Mouse (Mus musculus) heart, embryonic 11.5 days (tissue): Measurements from ENCODE around the gene Lsm14a. TPM values are rescaled to one million over a fixed set of nuclear protein-coding genes. Genes with fewer than 3 reads are reported as not detected.

ENCODE experiments used
- ATAC-seq: fragments of 200-750 bp; cut with Nextera tagmentation; replicated peaks from 2 replicates; pipeline ENCODE4 v1.8.0; 2017; ENCODE audit warnings: moderate library complexity; ENCODE audit not compliant: insufficient number of reproducible peaks, low FRiP score, low TSS enrichment
- H3K27ac ChIP-seq: fragments of 300-500 bp; sonication (generic); 2 replicates; pipeline ENCODE4 v1.5.1; 2014; ENCODE audit warnings: mild to moderate bottlenecking, low read depth, low read length
- H3K27me3 ChIP-seq: fragments of 300-500 bp; sonication (generic); 2 replicates; pipeline ENCODE4 v1.6.1; 2014; ENCODE audit warnings: mild to moderate bottlenecking, low read length, mixed read lengths; ENCODE audit not compliant: control insufficient read depth, insufficient read depth
- H3K36me3 ChIP-seq: fragments of 300-500 bp; sonication (generic); 2 replicates; pipeline ENCODE4 v1.6.1; 2014; ENCODE audit warnings: mild to moderate bottlenecking, low read length, moderate library complexity, mixed read lengths; ENCODE audit not compliant: control insufficient read depth, insufficient read depth
- H3K4me1 ChIP-seq: fragments of 300-500 bp; sonication (generic); 2 replicates; pipeline ENCODE4 v1.6.1; 2014; ENCODE audit warnings: low read length; ENCODE audit not compliant: control insufficient read depth, insufficient read depth
- H3K4me2 ChIP-seq: fragments of 300-500 bp; sonication (generic); 2 replicates; pipeline ENCODE4 v1.6.1; 2014; ENCODE audit warnings: mild to moderate bottlenecking, moderate library complexity
- H3K4me3 ChIP-seq: fragments of 300-500 bp; sonication (generic); 2 replicates; pipeline ENCODE4 v1.5.1; 2014; ENCODE audit warnings: low read depth, low read length
- H3K9ac ChIP-seq: fragments of 300-500 bp; sonication (generic); 2 replicates; pipeline ENCODE4 v1.6.1; 2014; ENCODE audit warnings: mild to moderate bottlenecking, low read depth, low read length, moderate library complexity
- H3K9me3 ChIP-seq: fragments of 300-500 bp; sonication (generic); replicated peaks from 2 replicates; pipeline ENCODE4 v1.6.1; 2016; ENCODE audit warnings: low read length; ENCODE audit not compliant: control insufficient read depth
- WGBS: fragments of 180-500 bp; shearing (Covaris S2); extraction: QIAGEN DNeasy Blood & Tissue Kit; methylation state at CpG from one replicate; pipeline ENCODE4 v1.1.7; 2014; ENCODE audit not compliant: insufficient replicate concordance; 5-methylcytosine and 5-hydroxymethylcytosine counted together
- polyA plus RNA-seq: library from polyadenylated mRNA; unstranded; fragments of >200 nt; fragmentation: Nextera tagmentation; extraction: Ambion mirVana; gene quantifications from 2 replicates; pipeline ENCODE4 v1.2.1, GENCODE M21; 2014

Lsm14a gene
- polyA plus RNA-seq, 1 experiment from 2014 or later = 46.4 TPM

DNA sequence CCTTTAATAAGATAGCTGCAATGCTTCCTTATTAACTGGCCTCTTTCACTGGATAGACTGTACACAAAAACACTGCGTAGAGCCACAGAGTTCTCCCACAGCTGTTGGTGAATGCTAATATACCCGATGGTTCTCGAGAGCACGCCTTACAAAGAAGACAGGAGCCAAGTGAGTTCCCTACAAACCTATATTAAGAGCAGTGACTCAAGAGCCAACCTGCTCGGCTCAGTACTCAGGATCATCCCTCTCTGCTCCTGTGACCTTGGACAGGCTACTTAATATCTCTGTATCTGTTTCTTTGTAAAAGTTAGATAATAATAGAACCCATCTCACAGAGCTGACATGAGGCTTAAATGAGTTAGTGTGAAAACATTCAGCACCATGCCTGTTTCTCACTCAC lies 42.9 kb downstream of the Lsm14a start:
- WGBS = 76% methylated on average over 5 of the region's 5 CpGs
- Histone ChIP-seq H3K9me3 (no peaks in the 10 kb centered on the region), H3K27ac (no peak overlapping the region), H3K4me2 (no peak overlapping the region), H3K9ac (no peak overlapping the region), H3K4me3 (no peak overlapping the region), H3K4me1 (0 out of 2 replicates have a peak, but pooled peaks cover 2% of the 10 kb centered on the region), H3K27me3 (no peaks in the 10 kb centered on the region), H3K36me3 (peaks cover 40% of the 10 kb centered on the region)
- ATAC-seq = no peak

DNA sequence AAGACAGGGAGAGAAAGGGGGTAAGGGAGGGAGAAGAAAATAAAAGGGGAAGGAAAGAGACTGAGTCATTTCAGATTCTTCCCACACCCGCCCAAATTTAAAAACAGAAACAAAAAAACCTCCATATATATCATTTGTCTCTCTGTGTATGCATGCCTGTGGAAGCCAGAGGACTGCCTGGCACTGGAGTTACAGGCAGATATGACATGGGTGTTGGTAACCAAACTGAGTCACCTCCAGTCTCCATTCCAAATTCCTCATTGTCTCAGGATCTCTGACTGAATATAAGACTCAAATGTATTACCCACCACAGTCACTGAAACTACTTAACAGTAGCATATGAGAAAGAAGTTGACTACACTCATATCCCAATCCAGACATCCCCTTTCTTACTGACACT lies 45.1 kb downstream of the Lsm14a start:
- 89% methylated on average over 1 of the region's 1 CpGs for WGBS
- ATAC-seq = no peak

GRCm38 (mm10) chr7:34347041-34347440 lies 46.1 kb downstream of the Lsm14a start:
- H3K36me3 ChIP-seq = peaks cover 53% of the 10 kb centered on the region
- ATAC-seq = no peak
- H3K4me3 ChIP-seq = no peak overlapping the region
- no peak overlapping the region for H3K9ac ChIP-seq
- no peaks in the 10 kb centered on the region for H3K27me3 ChIP-seq
- 0 out of 2 replicates have a peak, but pooled peaks cover 2% of the 10 kb centered on the region for H3K4me1 ChIP-seq
- 89% methylated on average over 3 of the region's 3 CpGs for WGBS
- no peak overlapping the region for H3K4me2 ChIP-seq
- H3K9me3 ChIP-seq = no peaks in the 10 kb centered on the region
- no peak overlapping the region for H3K27ac ChIP-seq

More for the DNA sequence above, 45.1 kb downstream of the Lsm14a start:
- H3K9ac ChIP-seq = no peak overlapping the region
- H3K4me1 ChIP-seq = 0 out of 2 replicates have a peak, but pooled peaks cover 2% of the 10 kb centered on the region
- no peak overlapping the region for H3K4me2 ChIP-seq
- H3K4me3 ChIP-seq = no peak overlapping the region
- H3K27me3 ChIP-seq = no peaks in the 10 kb centered on the region
- H3K9me3 ChIP-seq = no peaks in the 10 kb centered on the region
- peaks cover 49% of the 10 kb centered on the region for H3K36me3 ChIP-seq
- no peak overlapping the region for H3K27ac ChIP-seq

DNA sequence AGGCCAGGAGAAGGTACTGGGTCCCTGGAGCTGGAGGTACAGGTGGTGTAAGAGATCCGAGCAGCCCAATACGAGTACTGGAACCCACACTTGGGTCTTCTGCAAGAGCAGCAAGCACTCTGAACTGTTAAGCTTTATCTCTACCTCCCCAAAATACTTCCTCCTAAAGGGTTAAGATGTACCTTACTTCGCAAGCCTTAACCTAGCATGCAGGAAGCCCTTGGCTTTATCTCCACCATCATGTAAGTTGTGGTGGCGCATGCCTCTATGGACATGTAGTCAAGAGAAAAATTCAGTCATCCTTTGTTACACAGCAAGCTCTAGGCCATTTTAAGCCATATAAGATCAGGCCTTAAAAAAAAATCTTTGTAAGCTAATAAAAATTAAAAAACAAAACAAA lies 46.6 kb downstream of the Lsm14a start:
- H3K9ac ChIP-seq = no peak overlapping the region
- H3K4me3 ChIP-seq = no peak overlapping the region
- no peaks in the 10 kb centered on the region for H3K9me3 ChIP-seq
- 86% methylated on average over 4 of the region's 4 CpGs for WGBS
- 0 out of 2 replicates have a peak, but pooled peaks cover 2% of the 10 kb centered on the region for H3K4me1 ChIP-seq
- no peak overlapping the region for H3K27ac ChIP-seq
- peaks cover 49% of the 10 kb centered on the region for H3K36me3 ChIP-seq
- no peaks in the 10 kb centered on the region for H3K27me3 ChIP-seq
- no peak for ATAC-seq
- H3K4me2 ChIP-seq = no peak overlapping the region

- no peak for ATAC-seq
- Histone ChIP-seq H3K4me2 (no peak overlapping the region), H3K36me3 (peaks cover 31% of the 10 kb centered on the region), H3K4me3 (no peak overlapping the region), H3K9me3 (no peaks in the 10 kb centered on the region), H3K27me3 (no peaks in the 10 kb centered on the region), H3K4me1 (peaks cover 20% of the 10 kb centered on the region), H3K9ac (no peak overlapping the region), H3K27ac (no peak overlapping the region)
- 92% methylated on average over 10 of the region's 10 CpGs for WGBS
These were observed 50.9 kb downstream of the Lsm14a start for GRCm38 (mm10) chr7:34342040-34342793.

- no peaks in the 10 kb centered on the region for H3K27me3 ChIP-seq
- H3K36me3 ChIP-seq = peaks cover 28% of the 10 kb centered on the region
- ATAC-seq = no peak
- H3K9me3 ChIP-seq = no peaks in the 10 kb centered on the region
- H3K9ac ChIP-seq = no peak overlapping the region
- no peak overlapping the region for H3K27ac ChIP-seq
- 75% methylated on average over 5 of the region's 5 CpGs for WGBS
- H3K4me3 ChIP-seq = no peak overlapping the region
- no peak overlapping the region; the same call in 1 of the 2 replicates for H3K4me2 ChIP-seq
- peaks cover 20% of the 10 kb centered on the region for H3K4me1 ChIP-seq
These were observed 52.3 kb downstream of the Lsm14a start for GRCm38 (mm10) chr7:34340841-34341240.

DNA sequence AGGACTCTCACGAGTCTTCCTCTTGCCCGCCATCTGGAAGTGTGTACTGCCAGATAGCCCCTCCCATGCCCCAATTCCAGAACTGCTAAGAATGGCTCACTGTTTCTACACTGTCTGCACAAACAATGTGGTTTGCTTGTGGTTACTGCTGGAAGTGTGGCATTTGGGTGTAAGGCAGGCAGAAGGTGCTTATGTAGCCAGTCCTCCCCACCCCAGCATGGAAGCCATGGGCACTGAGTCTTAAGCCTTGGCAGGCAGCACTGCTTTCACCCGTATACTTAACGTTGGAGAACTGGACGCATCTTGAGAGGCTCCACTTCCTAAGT lies 54.0 kb downstream of the Lsm14a start:
- Histone ChIP-seq H3K9ac (no peak overlapping the region), H3K36me3 (peaks cover 21% of the 10 kb centered on the region), H3K27ac (peak overlapping the region; percentile 65), H3K4me1 (peaks cover 20% of the 10 kb centered on the region), H3K4me3 (no peak overlapping the region), H3K27me3 (no peaks in the 10 kb centered on the region), H3K9me3 (no peaks in the 10 kb centered on the region), H3K4me2 (peak overlapping the region; percentile 27; the same call in 1 of the 2 replicates)
- 64% methylated on average over 5 of the region's 5 CpGs for WGBS
- peak; percentile 12; the same call in 1 of the 2 replicates for ATAC-seq

- H3K9ac ChIP-seq = no peak overlapping the region
- H3K27me3 ChIP-seq = no peaks in the 10 kb centered on the region
- no peak overlapping the region for H3K4me3 ChIP-seq
- 45% methylated on average over 9 of the region's 9 CpGs for WGBS
- peaks cover 20% of the 10 kb centered on the region for H3K4me1 ChIP-seq
- no peaks in the 10 kb centered on the region for H3K9me3 ChIP-seq
- H3K4me2 ChIP-seq = peak overlapping the region; percentile 27
- H3K36me3 ChIP-seq = peaks cover 15% of the 10 kb centered on the region
- ATAC-seq = peak; percentile 62; the same call in 1 of the 2 replicates
- H3K27ac ChIP-seq = peak overlapping the region; percentile 65
These were observed 54.5 kb downstream of the Lsm14a start for GRCm38 (mm10) chr7:34338445-34339163.
